Mouse (Mus musculus) limb, embryonic 11.5 days (tissue): ENCODE measurements around the gene Dscam. TPM values are rescaled to one million over a fixed set of nuclear protein-coding genes. Genes with fewer than 3 reads are reported as not detected.

ENCODE experiments used
- ATAC-seq: fragments of 200-750 bp; cut with Nextera tagmentation; 2 replicates; pipeline ENCODE4 v1.8.0; 2017; ENCODE audit warnings: low read depth; ENCODE audit not compliant: insufficient number of reproducible peaks, low FRiP score, low TSS enrichment
- DNase-seq: peaks from one replicate; pipeline ENCODE4 v3.0.0-alpha.2; 2015; ENCODE audit warnings: low spot score
- H3K27ac ChIP-seq: fragments of 300-500 bp; sonication (generic); replicated peaks from 2 replicates; pipeline ENCODE4 v1.5.1; 2014; ENCODE audit warnings: low read depth, mild to moderate bottlenecking, low read length
- H3K27me3 ChIP-seq: fragments of 300-500 bp; sonication (generic); 2 replicates; pipeline ENCODE4 v1.6.1; 2014; ENCODE audit warnings: mild to moderate bottlenecking, low read length, mixed read lengths; ENCODE audit not compliant: control insufficient read depth, insufficient read depth
- H3K36me3 ChIP-seq: fragments of 300-500 bp; sonication (generic); 2 replicates; pipeline ENCODE4 v1.6.1; 2014; ENCODE audit warnings: mild to moderate bottlenecking, low read length, moderate library complexity, mixed read lengths; ENCODE audit not compliant: control insufficient read depth, insufficient read depth
- H3K4me1 ChIP-seq: fragments of 300-500 bp; sonication (generic); 2 replicates; pipeline ENCODE4 v1.6.1; 2014; ENCODE audit warnings: low read length, mixed read lengths; ENCODE audit not compliant: control insufficient read depth, insufficient read depth
- H3K4me2 ChIP-seq: fragments of 300-500 bp; sonication (generic); 2 replicates; pipeline ENCODE4 v1.6.1; 2014; ENCODE audit warnings: low read depth, mild to moderate bottlenecking, moderate library complexity; ENCODE audit not compliant: severe bottlenecking
- H3K4me3 ChIP-seq: fragments of 300-500 bp; sonication (generic); 2 replicates; pipeline ENCODE4 v1.5.1; 2014; ENCODE audit warnings: low read depth, low read length
- H3K9ac ChIP-seq: fragments of 300-500 bp; sonication (generic); 2 replicates; pipeline ENCODE4 v1.6.1; 2014; ENCODE audit warnings: mild to moderate bottlenecking, low read length
- H3K9me3 ChIP-seq: fragments of 300-500 bp; sonication (generic); 2 replicates; pipeline ENCODE4 v1.6.1; 2016; ENCODE audit warnings: low read length; ENCODE audit not compliant: control insufficient read depth
- WGBS: fragments of 180-500 bp; shearing (Covaris S2); extraction: QIAGEN DNeasy Blood & Tissue Kit; methylation state at CpG from one replicate; pipeline ENCODE4 v1.1.7; 2014; 5-methylcytosine and 5-hydroxymethylcytosine counted together
- polyA plus RNA-seq: library from polyadenylated mRNA; unstranded; fragments of >200 nt; fragmentation: Nextera tagmentation; extraction: Ambion mirVana; gene quantifications from 2 replicates; pipeline ENCODE4 v1.2.1, GENCODE M21; 2014

Gene Dscam
- polyA plus RNA-seq, 1 experiment from 2014 or later, result 0.11 TPM

DNA sequence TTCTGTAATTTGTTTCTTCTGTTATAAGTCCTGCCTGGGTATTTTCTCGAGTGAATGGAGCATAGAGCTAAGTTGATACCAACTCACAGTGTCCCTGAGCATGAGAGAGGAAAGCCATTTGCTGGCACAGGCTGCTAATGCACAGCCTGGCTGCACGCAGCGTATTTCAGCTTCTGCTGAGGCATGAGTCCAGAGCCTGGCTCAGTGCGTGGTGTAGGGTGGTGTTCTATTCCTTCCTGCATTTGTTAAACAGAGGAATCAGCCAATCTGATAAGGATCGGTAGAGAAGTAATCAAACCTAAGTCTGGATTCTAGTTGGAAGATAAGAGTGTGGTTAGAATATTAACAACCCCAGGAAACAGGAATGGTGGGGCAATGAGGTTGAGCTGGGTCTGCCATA is 500.8 kb downstream of the Dscam start:
- ATAC-seq, result no peak
- WGBS, result 79% methylated on average over 5 of the region's 5 CpGs

DNA sequence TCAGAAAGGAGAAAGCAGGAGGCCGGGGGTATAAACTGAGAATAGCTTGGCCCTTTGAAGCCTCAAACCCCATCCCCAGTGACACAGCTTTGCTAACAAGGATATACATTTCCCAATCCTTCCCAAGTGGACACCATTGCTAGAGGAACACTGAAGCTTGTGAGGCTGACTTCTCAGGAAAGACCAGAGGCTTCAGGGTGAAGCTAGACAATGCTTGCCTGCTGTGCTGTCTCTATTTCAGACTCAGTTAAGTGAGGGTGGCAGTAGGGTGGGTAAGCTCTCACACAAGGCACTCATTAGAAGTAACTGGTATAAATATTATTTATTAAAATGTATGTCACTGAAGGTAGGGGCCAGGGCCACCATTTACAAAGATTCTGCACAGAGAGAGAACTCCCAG is 502.1 kb downstream of the Dscam start:
- 86% methylated on average over 1 of the region's 1 CpGs for WGBS
- DNase-seq, result no peak
- no peak overlapping the region for H3K4me3 ChIP-seq
- no peaks in the 10 kb centered on the region for H3K27me3 ChIP-seq
- H3K9ac ChIP-seq, result no peak overlapping the region
- ATAC-seq, result no peak
- no peaks in the 10 kb centered on the region for H3K4me1 ChIP-seq
- H3K9me3 ChIP-seq, result no peaks in the 10 kb centered on the region
- H3K27ac ChIP-seq, result no peak overlapping the region
- H3K4me2 ChIP-seq, result no peak overlapping the region
- H3K36me3 ChIP-seq, result no peaks in the 10 kb centered on the region

More for the DNA sequence above, 500.8 kb downstream of the Dscam start:
- H3K4me2 ChIP-seq, result no peak overlapping the region
- no peak overlapping the region for H3K4me3 ChIP-seq
- H3K27ac ChIP-seq, result no peak overlapping the region
- no peaks in the 10 kb centered on the region for H3K27me3 ChIP-seq
- H3K4me1 ChIP-seq, result no peaks in the 10 kb centered on the region
- no peaks in the 10 kb centered on the region for H3K36me3 ChIP-seq
- no peak overlapping the region for H3K9ac ChIP-seq
- no peaks in the 10 kb centered on the region for H3K9me3 ChIP-seq
- DNase-seq, result no peak

DNA sequence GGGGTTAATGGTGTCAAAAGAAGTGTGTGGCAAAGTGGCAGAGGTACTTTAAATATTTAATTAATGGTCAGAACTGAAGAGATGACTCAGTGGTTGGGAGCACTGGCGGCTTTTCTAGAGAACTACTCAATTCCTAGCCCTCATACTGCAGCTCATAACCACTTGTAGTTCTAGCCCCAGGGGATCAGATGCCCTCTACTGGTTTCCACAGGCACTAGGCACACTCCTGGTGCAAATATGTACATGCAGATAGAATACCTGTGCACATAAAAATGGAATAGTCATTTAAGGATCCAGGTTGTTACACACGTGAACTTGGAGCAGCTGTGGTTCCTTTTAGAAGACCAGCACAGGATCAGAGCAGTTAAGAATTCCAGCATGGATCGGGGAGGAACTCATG is 509.5 kb downstream of the Dscam start:
- Histone ChIP-seq H3K4me2 (no peak overlapping the region), H3K4me1 (no peaks in the 10 kb centered on the region), H3K36me3 (no peaks in the 10 kb centered on the region), H3K9me3 (no peaks in the 10 kb centered on the region), H3K27me3 (no peaks in the 10 kb centered on the region), H3K27ac (no peak overlapping the region), H3K9ac (no peak overlapping the region), H3K4me3 (no peak overlapping the region)
- WGBS, result 84% methylated on average over 3 of the region's 3 CpGs
- ATAC-seq (no peak), DNase-seq (no peak)

DNA sequence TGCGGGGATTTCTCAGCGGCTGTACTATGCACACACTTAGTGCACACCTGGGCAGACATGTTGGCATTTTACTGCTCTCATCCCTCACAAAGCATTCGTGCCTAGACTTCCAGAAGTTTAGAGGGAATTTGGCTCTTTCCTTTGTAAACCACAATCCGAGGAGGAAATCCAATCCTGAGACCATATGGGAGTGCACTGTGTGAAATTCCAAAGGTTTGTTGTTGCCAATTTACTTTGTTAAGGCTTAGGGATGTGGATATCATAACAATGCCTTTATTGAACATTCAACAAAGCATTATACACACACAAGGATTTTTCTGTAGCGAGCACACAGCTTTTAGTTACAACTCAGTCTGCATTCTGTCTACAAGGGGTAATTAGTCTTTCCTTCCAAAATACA is 511.3 kb downstream of the Dscam start:
- no peaks in the 10 kb centered on the region for H3K27me3 ChIP-seq
- no peaks in the 10 kb centered on the region for H3K9me3 ChIP-seq
- H3K36me3 ChIP-seq, result no peaks in the 10 kb centered on the region
- H3K4me3 ChIP-seq, result no peak overlapping the region
- DNase-seq (no peak), ATAC-seq (no peak)
- WGBS, result 70% methylated on average over 5 of the region's 5 CpGs
- H3K27ac ChIP-seq, result no peak overlapping the region
- no peaks in the 10 kb centered on the region for H3K4me1 ChIP-seq
- no peak overlapping the region for H3K9ac ChIP-seq
- H3K4me2 ChIP-seq, result no peak overlapping the region

DNA sequence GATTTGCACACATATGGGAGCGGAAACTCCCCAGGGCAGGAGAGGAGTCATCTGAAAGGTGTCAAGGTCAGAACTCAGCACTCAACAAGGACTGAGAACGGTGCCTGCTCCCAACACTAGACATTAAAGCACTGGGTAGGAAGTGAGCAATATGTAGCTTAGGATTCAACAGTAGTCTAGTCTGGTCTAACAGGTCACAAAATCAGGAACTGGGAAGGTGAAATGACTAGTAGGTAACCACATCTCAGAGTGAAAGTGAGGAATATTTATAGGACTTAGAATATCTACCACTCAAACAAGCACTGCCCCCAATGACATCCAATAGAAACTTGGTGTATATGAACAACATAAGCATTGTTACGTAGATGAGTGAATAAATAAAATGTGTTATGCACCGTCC is 515.0 kb downstream of the Dscam start:
- no peak overlapping the region for H3K4me2 ChIP-seq
- no peaks in the 10 kb centered on the region for H3K4me1 ChIP-seq
- H3K9me3 ChIP-seq, result no peaks in the 10 kb centered on the region
- no peak for ATAC-seq
- H3K9ac ChIP-seq, result no peak overlapping the region
- no peak for DNase-seq
- no peak overlapping the region for H3K27ac ChIP-seq
- 86% methylated on average over 4 of the region's 4 CpGs for WGBS
- H3K36me3 ChIP-seq, result no peaks in the 10 kb centered on the region
- H3K27me3 ChIP-seq, result no peaks in the 10 kb centered on the region
- H3K4me3 ChIP-seq, result no peak overlapping the region

DNA sequence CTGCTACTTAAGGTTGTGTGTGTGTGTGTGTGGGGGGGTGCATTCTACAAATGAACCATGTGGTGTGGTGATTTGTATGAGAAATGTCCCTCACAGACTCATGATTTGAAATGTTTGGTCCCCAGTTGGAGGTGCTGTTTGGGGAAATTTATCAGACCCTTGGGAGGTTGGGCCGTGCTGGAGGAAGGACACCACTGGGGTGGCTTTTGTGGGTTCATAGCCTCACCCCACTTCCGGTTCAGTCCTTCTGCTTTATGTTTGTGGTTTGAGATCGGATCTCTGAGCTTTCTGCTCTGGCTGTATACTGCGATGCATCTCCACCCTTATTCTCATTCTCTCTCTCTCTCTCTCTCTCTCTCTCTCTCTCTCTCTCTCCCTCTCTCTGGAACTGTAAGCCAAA is 516.5 kb downstream of the Dscam start:
- Histone ChIP-seq H3K9ac (no peak overlapping the region), H3K4me1 (no peaks in the 10 kb centered on the region), H3K9me3 (no peaks in the 10 kb centered on the region), H3K4me3 (no peak overlapping the region), H3K27me3 (no peaks in the 10 kb centered on the region), H3K27ac (no peak overlapping the region), H3K4me2 (no peak overlapping the region), H3K36me3 (no peaks in the 10 kb centered on the region)
- WGBS, result 92% methylated on average over 4 of the region's 4 CpGs
- DNase-seq (no peak), ATAC-seq (no peak)

DNA sequence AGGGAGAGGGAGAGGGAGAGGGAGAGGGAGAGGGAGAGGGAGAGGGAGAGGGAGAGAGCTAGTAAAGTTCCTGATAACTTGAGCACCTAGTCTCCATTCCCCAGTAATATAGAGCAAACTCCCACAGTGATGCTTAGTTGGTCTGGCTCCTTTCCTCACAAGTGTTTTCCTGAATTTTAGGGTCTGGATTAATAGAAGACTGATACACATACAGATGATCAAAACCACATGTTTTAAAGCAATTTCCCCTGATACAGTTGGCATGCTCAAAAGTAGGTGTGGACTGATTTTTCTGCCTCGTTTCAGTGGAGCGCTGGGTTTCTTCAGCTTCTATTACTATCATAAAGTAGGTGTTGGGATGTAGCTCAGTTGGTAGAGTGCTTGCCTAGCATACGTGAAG is 519.1 kb downstream of the Dscam start:
- Histone ChIP-seq H3K4me2 (no peak overlapping the region), H3K9ac (no peak overlapping the region), H3K4me1 (no peaks in the 10 kb centered on the region), H3K27ac (no peak overlapping the region), H3K9me3 (no peaks in the 10 kb centered on the region), H3K4me3 (no peak overlapping the region), H3K27me3 (no peaks in the 10 kb centered on the region), H3K36me3 (no peaks in the 10 kb centered on the region)
- DNase-seq (no peak), ATAC-seq (no peak)
- WGBS, result 66% methylated on average over 3 of the region's 3 CpGs

DNA sequence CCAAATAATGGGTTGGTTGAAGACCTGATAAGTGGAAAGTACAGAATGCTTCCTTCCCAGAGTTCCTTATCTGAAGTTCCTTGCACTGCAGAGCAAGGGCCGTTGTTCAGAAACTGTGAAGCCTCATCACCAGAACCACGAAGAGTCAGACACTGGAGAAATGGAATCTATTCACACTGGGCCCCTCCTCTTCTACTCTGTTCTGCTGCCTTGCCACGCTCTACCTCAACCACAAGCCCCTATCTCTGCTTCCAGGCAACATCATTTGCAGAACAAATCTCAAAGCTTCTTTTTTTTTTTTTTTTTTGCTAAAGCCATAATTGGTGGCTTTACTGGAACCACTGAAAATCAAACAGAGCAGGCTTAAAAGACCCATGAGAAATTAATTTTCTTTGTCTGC is 530.5 kb downstream of the Dscam start:
- no peaks in the 10 kb centered on the region for H3K4me1 ChIP-seq
- no peaks in the 10 kb centered on the region for H3K9me3 ChIP-seq
- H3K27ac ChIP-seq, result no peak overlapping the region
- no peak for ATAC-seq
- no peak for DNase-seq
- no peak overlapping the region for H3K4me2 ChIP-seq
- no peaks in the 10 kb centered on the region for H3K36me3 ChIP-seq
- no peak overlapping the region for H3K4me3 ChIP-seq
- H3K9ac ChIP-seq, result no peak overlapping the region
- no peaks in the 10 kb centered on the region for H3K27me3 ChIP-seq
- WGBS, result 73% methylated on average over 3 of the region's 3 CpGs

DNA sequence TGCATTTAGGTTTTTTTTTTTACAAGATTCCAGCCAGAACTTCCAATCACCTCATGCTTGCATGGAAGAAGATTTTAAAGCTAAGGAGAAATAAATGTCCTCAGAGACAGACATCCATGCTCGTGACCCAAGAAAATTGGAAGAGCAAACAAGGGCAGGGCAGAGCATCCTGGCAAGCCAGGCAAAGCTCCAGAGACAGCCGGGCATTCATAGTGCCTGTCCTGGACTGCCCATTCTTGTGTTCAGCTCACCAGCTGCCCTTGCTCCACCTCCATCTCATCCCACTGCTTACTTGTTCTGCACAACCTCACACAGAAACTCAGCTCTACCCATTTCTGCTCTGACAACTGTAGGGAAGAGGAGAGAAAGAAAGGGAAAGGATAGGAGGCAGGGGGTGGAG is 534.6 kb downstream of the Dscam start:
- Histone ChIP-seq H3K4me3 (no peak overlapping the region), H3K36me3 (no peaks in the 10 kb centered on the region), H3K27me3 (no peaks in the 10 kb centered on the region), H3K4me2 (no peak overlapping the region), H3K9me3 (no peaks in the 10 kb centered on the region), H3K4me1 (no peaks in the 10 kb centered on the region), H3K9ac (no peak overlapping the region), H3K27ac (no peak overlapping the region)
- no peak for ATAC-seq
- no peak for DNase-seq
- 78% methylated on average over 2 of the region's 2 CpGs for WGBS
